Mouse (Mus musculus) CD4-positive, CD25-positive, alpha-beta regulatory T cell, adult 2 months (primary cell): ENCODE measurements around the gene Gm20388.
"Not testable (repeated sequence)": the region's sequence is repeated elsewhere in the genome, so short reads cannot be mapped to it uniquely, and the experiment has no call there.

Experiments
- DNase-seq: peaks from one replicate; pipeline ENCODE4 v3.0.0-alpha.2; 2012; ENCODE audit warnings: low read depth, low spot score

Gene Gm20388

GRCm38 (mm10) chr8:123155177-123155576, 3244.5 kb downstream of the Gm20388 start:
- DNase-seq = no peak

- no peak for DNase-seq
Observed at GRCm38 (mm10) chr8:123156070-123156773, 3245.6 kb downstream of the Gm20388 start.

GRCm38 (mm10) chr8:123157888-123158465, 3247.3 kb downstream of the Gm20388 start, which contains the start of gene Sult5a1:
Gene Sult5a1 (minus strand): TSS chr8:123158315.
- no peak for DNase-seq

- no peak for DNase-seq
Observed at GRCm38 (mm10) chr8:123181391-123181790, 3270.8 kb downstream of the Gm20388 start.

GRCm38 (mm10) chr8:123185566-123186409, 3275.1 kb downstream of the Gm20388 start, which contains the start of gene Dpep1:
Gene Dpep1 (plus strand): TSS chr8:123186242.
- no peak for DNase-seq

- no peak for DNase-seq
Observed at GRCm38 (mm10) chr8:123188006-123188405, 3277.4 kb downstream of the Gm20388 start.

- no peak for DNase-seq
Observed at GRCm38 (mm10) chr8:123188841-123189240, 3278.2 kb downstream of the Gm20388 start.

- DNase-seq = peak; percentile 75
Observed at GRCm38 (mm10) chr8:123190678-123191077, 3280.0 kb downstream of the Gm20388 start.

- DNase-seq = no peak
Observed at GRCm38 (mm10) chr8:123191908-123192307, 3281.3 kb downstream of the Gm20388 start.

- no peak for DNase-seq
Observed at GRCm38 (mm10) chr8:123193771-123194170, 3283.1 kb downstream of the Gm20388 start.

GRCm38 (mm10) chr8:123197016-123197415, 3286.4 kb downstream of the Gm20388 start:
- DNase-seq = not testable (repeated sequence)

- no peak for DNase-seq
Observed at GRCm38 (mm10) chr8:123199864-123200263, 3289.2 kb downstream of the Gm20388 start.

- peak; percentile 81 for DNase-seq
Observed at GRCm38 (mm10) chr8:123202288-123202687, 3291.6 kb downstream of the Gm20388 start.

- peak; percentile 51 for DNase-seq
Observed at GRCm38 (mm10) chr8:123203571-123203970, 3292.9 kb downstream of the Gm20388 start.

GRCm38 (mm10) chr8:123211876-123212275, 3301.2 kb downstream of the Gm20388 start:
- no peak for DNase-seq

- peak; percentile 95 for DNase-seq
Observed at GRCm38 (mm10) chr8:123212321-123213117, 3301.9 kb downstream of the Gm20388 start, which contains the start of the genes Chmp1a and Spata33. Gene Chmp1a (minus strand): TSS chr8:123212763. Gene Spata33 (plus strand): TSS chr8:123212832.

GRCm38 (mm10) chr8:123213118-123213772, 3302.6 kb downstream of the Gm20388 start:
- no peak for DNase-seq

- no peak for DNase-seq
Observed at GRCm38 (mm10) chr8:123215430-123215829, 3304.8 kb downstream of the Gm20388 start.

GRCm38 (mm10) chr8:123220917-123221316, 3310.3 kb downstream of the Gm20388 start:
- no peak for DNase-seq
